In genomic region chr1:84241192-84241828, GRCm38 (mm10) we compare ENCODE assay signal across 20 mouse cellular contexts.
DNase-seq lines count a peak whose midpoint lies in the region; ATAC-seq and TF ChIP-seq lines count a peak whose summit lies in the region.
"Had no signal": no experiment of that assay in that cellular context is flagged by ENCODE, and none has a peak within 500 bp of the region (broad histone marks: within the 10 kb centered on the region; RNA-seq: fewer than 3 reads in every experiment).

No protein-coding gene starts in this region.

- 0 out of 2 replicates have a peak, but pooled peaks cover 7% of the 10 kb centered on the region for H3K4me1 ChIP-seq in liver, embryonic 13.5 days (replicated peaks)
- H3K4me1 ChIP-seq: embryonic facial prominence, embryonic 15.5 days; forebrain, embryonic 10.5 days; lung, embryonic 15.5 days; megakaryocyte, embryonic 14.5 days; stomach, embryonic 15.5 days had no signal

- no peak for DNase-seq in gastrocnemius, adult 2 months
- no peak for DNase-seq in gastrocnemius, postnatal 4 days (ENCODE audit: low spot score in 2 of 2)
- peak; percentile 16 for DNase-seq in kidney, postnatal 14 days
- no peak for DNase-seq in kidney, adult 11 months
- no peak for DNase-seq in liver, embryonic 13.5 days
- DNase-seq in thymus, postnatal 14 days, result no peak
- DNase-seq in thymus, postnatal 36 days, result no peak
- DNase-seq: cerebellum, postnatal 10 days; embryo, embryonic 11 days; right cerebral cortex, postnatal 14 days; thymus, adult 2 months had no signal

- 0 out of 2 replicates have a peak overlapping the region, but pooled peaks have one; percentile 12 for H3K27ac ChIP-seq in gastrocnemius, adult 2 months
- H3K27ac ChIP-seq in liver, embryonic 13.5 days, result peak overlapping the region; percentile 41
- H3K27ac ChIP-seq: embryonic facial prominence, embryonic 15.5 days; forebrain, embryonic 10.5 days; left cerebral cortex, adult 2 months; lung, embryonic 15.5 days; stomach, embryonic 15.5 days had no signal

- intact Hi-C loops in gastrocnemius, adult 2 months (cut with DNase I), result no loop called here

- TF ChIP-seq CTCF in gastrocnemius, adult 2 months (IDR thresholded peaks at IDR 0.05), result no peak

- no peak overlapping the region for H3K9ac ChIP-seq in liver, embryonic 13.5 days
- H3K9ac ChIP-seq: embryonic facial prominence, embryonic 15.5 days; lung, embryonic 15.5 days; stomach, embryonic 15.5 days had no signal

- 39% methylated on average over 4 of the region's 4 CpGs for WGBS in liver, embryonic 13.5 days (ENCODE audit: insufficient replicate concordance)

- peak; percentile 60; the same call in 1 of the 2 replicates for ATAC-seq in liver, embryonic 13.5 days (ENCODE audit: low read depth)
- peak; percentile 83 for ATAC-seq in neutrophil, adult 5-6 weeks (ENCODE audit: extremely low read depth, insufficient number of reproducible peaks, low FRiP score, poor library complexity, severe bottlenecking)
- ATAC-seq: hindbrain, embryonic 16.5 days had no signal

- no peaks in the 10 kb centered on the region for H3K36me3 ChIP-seq in liver, embryonic 13.5 days
- H3K36me3 ChIP-seq: embryonic facial prominence, embryonic 15.5 days; forebrain, embryonic 10.5 days; lung, embryonic 15.5 days; stomach, embryonic 15.5 days had no signal

- no peaks in the 10 kb centered on the region for H3K9me3 ChIP-seq in liver, embryonic 13.5 days (replicated peaks)
- H3K9me3 ChIP-seq: embryonic facial prominence, embryonic 15.5 days; forebrain, embryonic 10.5 days; lung, embryonic 15.5 days; stomach, embryonic 15.5 days had no signal

- no peak overlapping the region for H3K4me3 ChIP-seq in gastrocnemius, adult 2 months
- no peak overlapping the region for H3K4me3 ChIP-seq in liver, embryonic 13.5 days (replicated peaks)
- H3K4me3 ChIP-seq: embryonic facial prominence, embryonic 15.5 days; forebrain, embryonic 10.5 days; left cerebral cortex, adult 2 months; lung, embryonic 15.5 days; megakaryocyte, embryonic 14.5 days; stomach, embryonic 15.5 days had no signal

- H3K4me2 ChIP-seq in liver, embryonic 13.5 days, result no peak overlapping the region
- H3K4me2 ChIP-seq: embryonic facial prominence, embryonic 15.5 days; lung, embryonic 15.5 days; stomach, embryonic 15.5 days had no signal

- no peaks in the 10 kb centered on the region for H3K27me3 ChIP-seq in liver, embryonic 13.5 days
- H3K27me3 ChIP-seq: CH12.LX; embryonic facial prominence, embryonic 15.5 days; lung, embryonic 15.5 days; megakaryocyte, embryonic 14.5 days; stomach, embryonic 15.5 days had no signal
